Mouse (Mus musculus) thymus, postnatal 14 days (tissue): ENCODE measurements around the gene Bmper.

Experiments used
- DNase-seq: peaks from one replicate; pipeline ENCODE4 v3.0.0; 2021

Gene Bmper

DNA sequence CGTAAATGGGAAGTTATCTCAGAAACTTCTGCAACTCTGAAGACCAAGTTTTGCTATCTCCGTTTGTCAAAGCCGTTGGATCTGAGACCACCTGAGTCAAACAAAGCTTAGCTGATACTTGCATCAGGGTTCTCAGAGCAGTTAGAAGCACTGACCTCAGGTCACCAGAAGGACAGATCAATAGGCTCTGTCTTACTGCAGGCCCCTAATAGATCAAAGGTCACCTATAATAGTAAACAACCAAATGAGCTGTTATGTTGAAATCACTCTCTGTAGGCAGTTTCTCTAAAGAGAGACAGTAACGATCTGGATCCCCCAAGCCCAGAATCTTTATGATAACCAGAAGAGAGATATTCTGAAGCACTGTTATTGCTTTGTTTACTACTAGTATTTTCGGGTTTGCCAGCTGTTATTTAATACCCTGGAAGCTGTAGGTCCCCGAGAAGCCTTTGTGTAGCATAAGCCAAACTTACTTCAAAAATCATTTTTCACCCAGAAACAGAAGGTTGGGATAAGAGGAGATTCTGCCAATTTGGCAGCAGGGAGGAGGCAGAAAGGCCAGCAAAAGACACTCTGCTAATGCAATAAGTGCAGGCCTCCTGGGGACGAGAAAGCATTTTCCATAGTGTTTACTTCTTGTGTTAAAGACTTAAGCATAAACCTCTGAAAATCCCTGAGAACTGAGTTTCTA is 224.5 kb downstream of the Bmper start:
- no peak for DNase-seq

DNA sequence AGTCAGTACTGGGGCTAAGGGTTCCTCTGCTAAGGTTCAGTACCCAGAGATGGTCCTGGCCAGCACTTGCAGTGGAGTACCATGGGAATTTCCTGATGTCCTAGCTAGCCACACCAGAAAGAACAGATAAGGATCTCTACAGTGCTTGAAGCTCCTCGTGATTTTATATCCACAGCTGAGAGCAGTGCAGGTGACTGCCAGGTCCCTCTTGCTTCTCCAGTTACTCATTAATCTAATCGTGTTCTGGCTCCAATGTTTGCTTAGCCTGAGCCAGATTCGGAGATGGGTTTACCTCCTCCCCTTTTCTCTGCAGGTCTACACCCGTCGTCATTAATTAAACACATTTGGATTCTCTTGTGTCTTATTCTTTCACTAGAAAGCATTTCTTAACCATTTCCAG is 230.4 kb downstream of the Bmper start:
- DNase-seq, result no peak

DNA sequence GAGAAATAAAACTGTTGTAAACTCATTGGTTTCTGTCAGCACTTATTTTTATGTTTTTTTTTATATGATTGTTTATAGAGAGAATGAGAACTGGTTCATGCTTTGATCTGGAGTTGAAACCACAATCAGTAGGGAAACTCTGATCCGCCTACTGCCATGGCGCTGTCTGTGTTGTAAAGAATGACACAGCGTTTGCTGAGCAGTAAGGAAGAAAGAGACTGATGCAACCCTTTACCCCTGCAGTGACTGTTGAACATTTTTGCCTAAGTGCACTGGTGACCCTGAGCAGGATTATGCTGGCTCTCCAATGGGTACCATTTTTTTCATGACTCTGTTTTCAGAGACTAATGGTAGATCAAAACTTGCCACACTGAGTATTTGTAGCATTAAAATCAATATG is 234.3 kb downstream of the Bmper start:
- no peak for DNase-seq

DNA sequence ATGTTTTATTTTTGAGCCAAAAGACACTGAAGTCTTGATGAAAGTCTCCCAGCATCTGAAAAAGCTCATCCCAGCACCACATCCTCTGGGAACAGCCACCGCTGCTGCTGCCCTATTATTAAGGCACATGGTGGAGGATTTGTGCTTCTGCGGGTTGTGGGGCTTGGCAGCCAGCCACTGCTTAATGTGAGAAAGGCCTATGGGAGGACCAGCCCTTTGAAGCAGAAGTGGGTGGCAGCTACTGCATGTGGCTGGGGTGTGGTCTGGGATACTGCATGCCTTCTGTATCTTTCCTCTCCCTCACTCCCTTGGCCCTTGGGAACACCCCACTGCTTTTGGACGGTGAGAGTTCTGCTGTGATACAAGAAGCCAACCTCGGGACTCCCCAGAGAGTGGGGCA is 237.8 kb downstream of the Bmper start:
- DNase-seq, result no peak

DNA sequence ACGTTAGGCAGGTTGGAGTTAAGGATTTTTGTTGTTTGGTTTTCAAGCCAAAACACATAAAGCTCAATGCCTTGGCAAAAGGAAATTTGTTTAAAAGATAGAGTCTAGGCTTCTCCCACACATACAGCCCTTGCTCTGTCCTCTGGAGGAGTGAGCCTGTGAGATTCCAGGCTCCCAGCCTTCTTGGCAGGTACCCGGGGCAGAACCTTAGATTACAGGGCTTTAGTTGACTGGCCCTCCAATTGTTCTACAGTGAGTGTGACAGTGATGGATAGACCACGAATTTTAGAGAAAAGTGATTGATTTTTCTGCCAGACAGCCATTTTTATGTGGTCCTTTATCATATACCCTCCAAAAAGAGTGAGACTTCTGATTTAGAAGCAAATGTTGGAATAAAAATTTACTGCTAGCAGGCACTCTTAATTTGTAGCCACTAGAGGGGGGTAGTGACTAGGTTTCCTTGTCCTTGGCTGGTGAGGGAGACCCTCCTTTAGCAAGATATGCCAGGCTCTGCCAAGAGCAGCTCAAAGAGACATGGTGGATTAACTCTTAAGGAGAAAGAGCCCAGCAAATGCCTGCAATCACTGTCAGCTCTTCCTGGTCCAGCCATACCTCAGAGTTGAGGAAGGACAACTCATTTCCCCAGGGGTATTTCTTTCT is 240.2 kb downstream of the Bmper start:
- DNase-seq, result no peak

DNA sequence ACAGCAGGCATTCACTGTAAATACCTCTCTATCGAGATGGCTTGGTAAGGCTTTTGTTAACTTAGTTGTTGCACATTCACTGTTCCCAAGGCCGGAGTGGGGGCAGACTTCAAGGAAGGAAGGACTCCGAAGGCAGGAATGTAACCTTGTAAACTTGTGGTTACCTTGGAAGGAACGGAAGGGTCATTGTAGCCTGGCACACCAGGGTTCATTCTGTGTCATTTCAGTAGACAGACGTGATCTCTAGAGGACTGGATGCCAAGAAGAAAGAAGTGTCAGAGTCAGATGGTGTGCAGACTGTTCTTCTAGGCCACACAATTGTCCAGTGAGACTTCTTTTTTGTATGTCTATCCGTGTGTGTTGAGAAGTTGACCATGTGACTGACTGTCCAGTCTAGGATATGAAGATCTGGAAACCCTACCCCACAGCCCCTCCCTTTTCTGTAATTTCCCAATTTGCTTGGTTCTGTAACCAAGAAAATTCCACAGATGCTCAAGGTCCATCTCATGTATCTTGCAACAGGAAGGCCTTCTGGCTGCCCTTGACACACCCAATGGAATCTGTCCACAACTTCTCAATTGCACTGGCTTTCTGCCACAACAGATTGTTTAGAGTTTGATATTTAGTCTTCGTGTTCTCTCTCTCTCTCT is 242.2 kb downstream of the Bmper start:
- no peak for DNase-seq

DNA sequence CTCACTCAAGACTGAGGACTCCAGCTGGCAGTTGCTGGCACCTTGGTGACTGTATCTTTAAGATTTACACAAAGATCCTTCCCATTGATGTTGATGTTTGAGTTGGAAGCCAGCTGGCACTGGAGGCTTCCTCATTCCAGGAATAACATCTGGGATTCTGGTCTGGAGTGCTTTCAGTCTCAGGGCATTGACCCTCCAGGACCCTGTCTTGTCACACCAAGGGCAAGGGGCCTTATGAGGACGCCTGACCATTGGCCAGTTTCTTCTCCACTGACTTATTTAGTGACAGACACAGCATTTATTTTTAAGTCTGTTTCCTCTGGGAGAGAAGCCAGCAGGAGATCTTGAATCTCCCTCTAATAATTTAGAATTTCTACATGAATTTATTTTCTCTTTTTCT is 247.0 kb downstream of the Bmper start:
- DNase-seq, result no peak

DNA sequence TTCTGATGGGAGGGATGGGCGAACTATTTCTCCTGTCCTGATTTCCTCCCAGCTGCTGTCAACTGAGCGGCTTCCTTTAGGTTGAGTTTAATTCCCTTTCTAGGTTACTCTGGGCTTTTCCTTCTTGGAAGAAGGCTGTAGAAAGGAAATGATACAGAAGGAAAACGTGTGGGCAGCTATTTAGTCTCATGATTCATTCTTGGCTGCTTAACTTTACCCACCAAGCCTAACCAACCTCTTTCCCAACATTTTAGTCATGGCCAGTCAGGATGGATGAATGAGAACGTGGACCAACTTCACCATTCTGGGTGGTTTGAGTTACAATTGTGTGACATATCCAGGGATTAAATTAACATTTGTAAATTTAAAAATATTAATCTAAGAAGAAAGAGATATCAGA is 263.0 kb downstream of the Bmper start:
- no peak for DNase-seq

DNA sequence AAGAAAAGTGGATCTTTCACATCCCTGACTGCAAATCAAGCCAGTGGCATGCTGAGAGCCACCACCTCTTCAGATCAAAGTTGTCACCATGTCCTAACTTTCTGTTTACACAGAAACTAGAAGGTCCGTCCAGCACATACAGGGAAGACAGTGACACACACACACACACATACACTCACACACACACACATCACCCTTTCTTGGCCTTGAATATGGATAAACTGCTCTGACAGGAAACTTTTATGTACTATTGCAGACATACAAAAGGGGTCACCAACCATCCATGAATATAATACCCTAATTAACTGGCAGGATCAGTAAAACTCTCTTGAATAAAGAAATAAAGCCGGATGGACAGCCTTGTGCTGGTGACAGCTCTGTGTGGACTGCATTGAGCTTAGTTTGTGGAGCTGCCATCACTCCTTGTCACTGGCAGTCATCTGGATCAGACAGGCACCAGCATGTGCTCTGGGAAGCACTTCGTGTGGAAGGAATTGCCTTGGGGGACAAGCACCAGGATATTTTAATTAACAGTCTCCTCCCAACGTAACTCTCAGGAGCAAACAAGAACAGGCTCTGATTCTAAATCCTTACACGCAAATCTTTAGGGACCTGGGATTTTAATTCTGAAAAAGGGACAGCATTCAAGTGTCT is 264.0 kb downstream of the Bmper start:
- no peak for DNase-seq

DNA sequence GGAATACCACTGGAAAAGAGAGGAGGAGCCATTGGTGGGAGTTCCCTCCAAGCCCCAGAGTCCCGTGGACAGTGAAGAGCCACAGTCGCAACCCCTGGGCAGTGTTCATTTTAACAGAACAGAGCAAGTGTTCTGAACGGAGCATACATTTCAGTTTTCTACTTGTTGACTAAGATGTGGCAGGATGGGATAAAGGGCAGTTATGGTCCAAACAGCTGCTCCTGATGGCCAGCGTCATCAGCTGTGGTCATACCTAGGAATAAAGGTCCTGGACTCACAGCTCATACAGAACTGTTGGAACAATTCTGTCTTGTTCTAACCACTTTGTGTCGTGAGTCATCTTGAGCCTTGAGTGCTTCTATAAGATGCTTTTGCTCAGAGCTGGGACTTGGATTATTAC is 265.4 kb downstream of the Bmper start:
- DNase-seq, result no peak

DNA sequence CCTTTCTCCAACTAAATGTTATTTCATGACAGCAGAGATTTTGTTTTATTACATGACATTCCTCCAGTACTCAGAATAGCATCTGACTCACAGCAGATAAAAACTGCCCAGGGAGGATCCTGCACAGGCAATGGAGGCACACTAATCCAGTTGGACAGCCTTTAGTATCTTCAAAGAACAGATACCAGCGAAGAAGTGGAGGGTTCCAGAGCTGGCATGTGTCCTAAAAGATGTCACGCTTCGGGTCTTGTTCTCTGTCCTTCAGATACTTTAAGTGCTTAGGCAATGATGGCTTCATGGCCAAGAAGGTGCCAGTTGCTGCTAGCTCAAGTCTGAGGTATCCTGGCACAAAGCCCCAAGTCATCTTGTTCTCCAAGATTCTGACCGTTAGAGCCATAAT is 272.5 kb downstream of the Bmper start:
- no peak for DNase-seq

DNA sequence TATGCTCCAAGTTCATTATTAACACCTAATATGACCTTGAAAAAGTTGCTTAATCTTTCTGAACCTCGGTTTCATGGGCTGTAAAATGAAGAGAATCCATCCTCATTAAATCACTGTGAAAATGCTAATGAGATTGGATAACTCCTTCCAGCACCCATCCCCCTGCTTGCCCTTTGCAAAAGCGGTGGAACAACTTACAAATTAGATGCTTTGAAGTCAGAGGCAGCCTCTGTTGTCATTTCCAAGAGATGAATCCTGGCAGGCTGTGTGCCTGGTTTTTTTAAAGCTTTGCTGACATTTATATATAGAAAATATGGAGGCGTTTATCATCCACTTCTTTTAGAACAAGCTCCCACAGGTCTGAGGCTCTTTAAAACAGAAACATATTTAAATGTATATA is 274.8 kb downstream of the Bmper start:
- DNase-seq, result no peak

DNA sequence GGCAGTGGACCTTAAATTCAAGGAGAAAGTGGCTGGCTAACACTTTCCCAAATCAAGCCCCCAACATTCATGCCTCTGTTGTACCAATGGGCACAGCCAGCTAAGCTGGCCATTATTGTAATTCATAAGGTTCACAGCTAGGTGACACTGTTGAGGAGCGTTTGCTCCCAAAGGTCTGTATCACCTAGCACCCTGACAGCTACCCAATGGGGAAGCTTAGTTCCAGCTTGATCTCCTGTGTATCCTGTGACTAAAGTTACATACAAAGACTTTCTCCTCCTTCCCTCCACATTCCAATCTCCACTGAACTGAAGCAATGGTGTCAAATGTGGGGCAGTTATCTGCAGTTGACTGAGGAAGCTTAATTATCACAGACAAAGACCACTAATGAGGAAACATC is 311.0 kb downstream of the Bmper start:
- DNase-seq, result no peak
